Mouse (Mus musculus) frontal cortex, postnatal 10 days (tissue): ENCODE measurements around the gene Tbrg4.
"Not testable (repeated sequence)": the region's sequence is repeated elsewhere in the genome, so short reads cannot be mapped to it uniquely, and the experiment has no call there.

ENCODE experiments used
- DNase-seq, 2 experiments: peaks; one replicate each; pipeline ENCODE4 v3.0.0; 2022; ENCODE audit warnings: low spot score in 2 of 2, mixed read lengths in 1 of 2

The Tbrg4 gene

GRCm38 (mm10) chr11:6625478-6626387 is at the start of gene Tbrg4:
Tbrg4 (minus strand) TSS chr11:6626067.
- peak; percentile 90 for DNase-seq

- no peak for DNase-seq
These were observed 49.5 kb upstream of the Tbrg4 start for GRCm38 (mm10) chr11:6675402-6675801.

- DNase-seq, result no peak
These were observed 48.8 kb upstream of the Tbrg4 start for GRCm38 (mm10) chr11:6674701-6675100.

- no peak for DNase-seq
These were observed 45.0 kb upstream of the Tbrg4 start for GRCm38 (mm10) chr11:6670826-6671225.

GRCm38 (mm10) chr11:6670044-6670443 is 44.2 kb upstream of the Tbrg4 start:
- no peak for DNase-seq

- no peak for DNase-seq
These were observed 43.2 kb upstream of the Tbrg4 start for GRCm38 (mm10) chr11:6669041-6669440.

- DNase-seq, result no peak
These were observed 40.8 kb upstream of the Tbrg4 start for GRCm38 (mm10) chr11:6666634-6667033.

GRCm38 (mm10) chr11:6661206-6661605 is 35.3 kb upstream of the Tbrg4 start:
- DNase-seq, result no peak

- peak in 1 of 2 experiments; percentile 27 for DNase-seq
These were observed 32.4 kb upstream of the Tbrg4 start, which contains the start of gene Ramp3 for GRCm38 (mm10) chr11:6658271-6658670. Ramp3 (plus strand) TSS chr11:6658521.

- peak; percentile 76 to 82 for DNase-seq
These were observed 29.0 kb upstream of the Tbrg4 start for GRCm38 (mm10) chr11:6654903-6655302.

- not testable (repeated sequence) for DNase-seq
These were observed 27.1 kb upstream of the Tbrg4 start for GRCm38 (mm10) chr11:6652978-6653377.

GRCm38 (mm10) chr11:6650519-6650918 is 24.7 kb upstream of the Tbrg4 start:
- no peak for DNase-seq

- no peak for DNase-seq
These were observed 22.2 kb upstream of the Tbrg4 start for GRCm38 (mm10) chr11:6647831-6648724.

- no peak for DNase-seq
These were observed 18.7 kb upstream of the Tbrg4 start for GRCm38 (mm10) chr11:6644566-6644965.

GRCm38 (mm10) chr11:6639072-6639471 is 13.2 kb upstream of the Tbrg4 start:
- DNase-seq, result no peak

- DNase-seq, result no peak
These were observed 12.7 kb upstream of the Tbrg4 start, which contains the start of gene Wap for GRCm38 (mm10) chr11:6638537-6638936. Wap (minus strand) TSS chr11:6638637.

GRCm38 (mm10) chr11:6636150-6636549 is 10.3 kb upstream of the Tbrg4 start:
- DNase-seq, result no peak

- no peak for DNase-seq
These were observed 3.8 kb upstream of the Tbrg4 start for GRCm38 (mm10) chr11:6629655-6630054.

- DNase-seq, result peak in 1 of 2 experiments; percentile 35
These were observed 2.7 kb upstream of the Tbrg4 start for GRCm38 (mm10) chr11:6628568-6628967.

- DNase-seq, result no peak
These were observed 1.9 kb upstream of the Tbrg4 start for GRCm38 (mm10) chr11:6627731-6628130.

GRCm38 (mm10) chr11:6626388-6626772 is 513 bp upstream of the Tbrg4 start:
- no peak for DNase-seq
